Mouse (Mus musculus) kidney, postnatal 0 days (tissue): Measurements from ENCODE around the gene Serpinb9e. TPM values are rescaled to one million over a fixed set of nuclear protein-coding genes. Genes with fewer than 3 reads are reported as not detected.
A peak's percentile ranks its signal among the peaks of the same experiment; 100 is the strongest.
"Not testable (repeated sequence)": the region's sequence is repeated elsewhere in the genome, so short reads cannot be mapped to it uniquely, and the experiment has no call there.

Experiments used
- ATAC-seq: fragments of 200-750 bp; cut with Nextera tagmentation; replicated peaks from 2 replicates; pipeline ENCODE4 v1.8.0; 2017; ENCODE audit warnings: low read depth, moderate number of reproducible peaks, moderate TSS enrichment, moderate library complexity; ENCODE audit not compliant: low FRiP score
- DNase-seq: peaks from one replicate; pipeline ENCODE4 v3.0.0-alpha.2; 2016; ENCODE audit warnings: low spot score
- H3K27ac ChIP-seq: fragments of 300-500 bp; sonication (generic); 2 replicates; pipeline ENCODE4 v1.5.1; 2014; ENCODE audit warnings: mild to moderate bottlenecking
- H3K27me3 ChIP-seq: fragments of 300-500 bp; sonication (generic); 2 replicates; pipeline ENCODE4 v1.6.1; 2014; ENCODE audit warnings: low read length, mixed read lengths; ENCODE audit not compliant: insufficient read depth
- H3K36me3 ChIP-seq: fragments of 300-500 bp; sonication (generic); 2 replicates; pipeline ENCODE4 v1.6.1; 2014; ENCODE audit warnings: low read length, mixed read lengths; ENCODE audit not compliant: insufficient read depth
- H3K4me1 ChIP-seq: fragments of 300-500 bp; sonication (generic); replicated peaks from 2 replicates; pipeline ENCODE4 v1.6.1; 2014; ENCODE audit warnings: antibody characterized with exemption, low read length, mixed read lengths; ENCODE audit not compliant: insufficient read depth
- H3K4me2 ChIP-seq: fragments of 300-500 bp; sonication (generic); 2 replicates; pipeline ENCODE4 v1.6.1; 2014; ENCODE audit warnings: mild to moderate bottlenecking, low read length, moderate library complexity, mixed read lengths
- H3K4me3 ChIP-seq: fragments of 300-500 bp; sonication (generic); replicated peaks from 2 replicates; pipeline ENCODE4 v1.5.1; 2014; ENCODE audit warnings: low read depth, low read length
- H3K9ac ChIP-seq: fragments of 300-500 bp; sonication (generic); 2 replicates; pipeline ENCODE4 v1.6.1; 2014; ENCODE audit warnings: low read depth, low read length
- H3K9me3 ChIP-seq: fragments of 300-500 bp; sonication (generic); replicated peaks from 2 replicates; pipeline ENCODE4 v1.6.1; 2016; ENCODE audit warnings: low read length, inconsistent platforms, mixed read lengths
- CTCF ChIP-seq: IDR thresholded peaks from 2 replicates; pipeline ENCODE4 v1.5.1; 2016; ENCODE audit warnings: antibody characterized with exemption, low read depth, mild to moderate bottlenecking, moderate library complexity
- WGBS: fragments of 180-500 bp; shearing (Covaris S2); extraction: QIAGEN DNeasy Blood & Tissue Kit; methylation state at CpG from one replicate; pipeline ENCODE4 v1.1.7; 2014; 5-methylcytosine and 5-hydroxymethylcytosine counted together
- polyA plus RNA-seq: library from polyadenylated mRNA; unstranded; fragments of >200 nt; fragmentation: Nextera tagmentation; extraction: Ambion mirVana; gene quantifications from 2 replicates; pipeline ENCODE4 v1.2.1, GENCODE M21; 2015

The Serpinb9e gene
- not detected in 2 replicates for polyA plus RNA-seq

- WGBS: 78% methylated on average over 2 of the region's 2 CpGs
- not testable (repeated sequence) for ATAC-seq, DNase-seq, H3K4me3 ChIP-seq, H3K4me2 ChIP-seq, H3K27me3 ChIP-seq, H3K9ac ChIP-seq, H3K36me3 ChIP-seq, H3K9me3 ChIP-seq, H3K27ac ChIP-seq, H3K4me1 ChIP-seq
Observed at GRCm38 (mm10) chr13:33249312-33249711, at the start of gene Serpinb9e. Serpinb9e (plus strand) TSS chr13:33249612.

GRCm38 (mm10) chr13:33199740-33200139, 49.7 kb upstream of the Serpinb9e start:
- no peak for ATAC-seq
- Histone ChIP-seq H3K27me3 (no peaks in the 10 kb centered on the region), H3K36me3 (no peaks in the 10 kb centered on the region), H3K4me1 (no peaks in the 10 kb centered on the region), H3K9me3 (no peaks in the 10 kb centered on the region), H3K4me3 (no peak overlapping the region), H3K9ac (no peak overlapping the region), H3K4me2 (no peak overlapping the region), H3K27ac (no peak overlapping the region)
- peak; percentile 26; the same call in 1 of the 2 replicates for TF ChIP-seq CTCF
- DNase-seq: no peak
- WGBS: 64% methylated on average over 2 of the region's 2 CpGs

- not testable (repeated sequence) for H3K9me3 ChIP-seq, H3K4me1 ChIP-seq, H3K36me3 ChIP-seq, H3K4me3 ChIP-seq, DNase-seq, ATAC-seq, H3K4me2 ChIP-seq, H3K27ac ChIP-seq, H3K9ac ChIP-seq, H3K27me3 ChIP-seq
- WGBS: 87% methylated on average over 4 of the region's 4 CpGs
Observed at GRCm38 (mm10) chr13:33308631-33309030, 59.2 kb downstream of the Serpinb9e start.

Other genes starting within 250 kb of the Serpinb9e start
- gene Serpinb9, start 246.4 kb upstream of the Serpinb9e start, polyA plus RNA-seq: 20.2 and 20.5 TPM in 2 replicates
- gene Serpinb9b, start 222.2 kb upstream of the Serpinb9e start, polyA plus RNA-seq: 0.16 and 0.26 TPM in 2 replicates
- gene Serpinb1b, start 171.0 kb upstream of the Serpinb9e start, polyA plus RNA-seq: not detected in 2 replicates
- gene Serpinb9c, start 89.9 kb upstream of the Serpinb9e start, polyA plus RNA-seq: not detected in 2 replicates
- gene Serpinb9d, start 56.7 kb upstream of the Serpinb9e start, polyA plus RNA-seq: not detected in 2 replicates
- gene Serpinb9f, start 74.5 kb downstream of the Serpinb9e start, polyA plus RNA-seq: not detected in 2 replicates
- not detected in 2 replicates for gene Gm11397, start 146.1 kb downstream of the Serpinb9e start, polyA plus RNA-seq
- not detected in 2 replicates for gene Serpinb9g, start 235.2 kb downstream of the Serpinb9e start, polyA plus RNA-seq